Mouse (Mus musculus): ENCODE measurements around the gene Sec11a. TPM values are rescaled to one million over a fixed set of nuclear protein-coding genes. Genes with fewer than 3 reads are reported as not detected.
"Not testable (repeated sequence)": the region's sequence is repeated elsewhere in the genome, so short reads cannot be mapped to it uniquely, and the experiment has no call there.

Gene Sec11a
- polyA plus RNA-seq, 1 experiment from 2014 or later, result 123 TPM

DNA sequence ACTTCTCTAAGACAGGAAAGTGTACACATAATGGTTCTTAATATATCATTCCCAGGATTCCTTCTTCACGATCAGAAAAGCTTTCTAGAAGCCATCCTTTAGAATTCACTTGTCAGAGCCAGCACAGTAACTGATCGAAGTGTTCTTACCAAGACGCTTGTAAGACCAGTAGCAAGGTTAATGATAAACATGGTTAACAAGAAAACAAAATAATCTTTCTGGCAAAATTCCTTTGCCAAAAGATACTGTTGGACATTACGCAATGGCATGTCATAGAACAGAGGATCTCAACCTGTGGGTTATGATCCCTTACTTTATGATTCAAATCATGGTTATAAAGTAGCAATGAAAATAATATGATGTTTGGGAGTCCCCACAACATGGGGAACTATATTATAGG lies 3.9 kb upstream of the Sec11a start:
- H3K9ac ChIP-seq, result no peak overlapping the region
- no peak overlapping the region for H3K4me2 ChIP-seq
- H3K4me3 ChIP-seq, result no peak overlapping the region
- no peaks in the 10 kb centered on the region for H3K9me3 ChIP-seq (replicated peaks)
- peaks cover 11% of the 10 kb centered on the region for H3K4me1 ChIP-seq
- peaks cover 10% of the 10 kb centered on the region; the same call in 1 of the 2 replicates for H3K27me3 ChIP-seq (replicated peaks)
- 79% methylated on average over 4 of the region's 4 CpGs for WGBS (ENCODE audit: insufficient replicate concordance)
- ATAC-seq, result no peak
- H3K27ac ChIP-seq, result no peak overlapping the region
- H3K36me3 ChIP-seq, result no peaks in the 10 kb centered on the region

DNA sequence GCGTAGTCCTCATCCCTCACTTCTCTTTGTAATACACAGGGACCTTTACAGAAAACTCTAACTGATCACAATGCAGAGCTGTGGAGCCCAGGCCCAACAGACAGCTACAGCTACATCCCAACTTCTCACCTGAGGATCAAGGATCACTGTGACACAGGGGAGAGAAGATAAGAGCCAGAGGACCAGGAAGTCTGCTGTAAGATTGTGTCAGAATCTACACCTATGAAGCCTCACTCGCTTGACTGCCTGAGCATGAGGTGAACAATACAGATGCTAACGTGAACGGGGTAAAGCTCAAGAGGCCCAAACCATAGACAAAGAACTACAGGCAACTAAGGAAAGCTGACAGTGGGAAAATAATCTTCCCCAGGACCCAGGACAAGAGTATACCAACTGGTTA lies 7.8 kb downstream of the Sec11a start:
- H3K27me3 ChIP-seq (replicated peaks), result no peaks in the 10 kb centered on the region
- H3K36me3 ChIP-seq, result peaks cover 33% of the 10 kb centered on the region
- no peak overlapping the region for H3K4me2 ChIP-seq
- 81% methylated on average over 4 of the region's 4 CpGs for WGBS (ENCODE audit: insufficient replicate concordance)
- no peak overlapping the region for H3K9ac ChIP-seq
- no peaks in the 10 kb centered on the region for H3K9me3 ChIP-seq (replicated peaks)
- H3K4me1 ChIP-seq, result peaks cover 24% of the 10 kb centered on the region
- H3K4me3 ChIP-seq, result no peak overlapping the region
- no peak overlapping the region for H3K27ac ChIP-seq
- no peak for ATAC-seq

DNA sequence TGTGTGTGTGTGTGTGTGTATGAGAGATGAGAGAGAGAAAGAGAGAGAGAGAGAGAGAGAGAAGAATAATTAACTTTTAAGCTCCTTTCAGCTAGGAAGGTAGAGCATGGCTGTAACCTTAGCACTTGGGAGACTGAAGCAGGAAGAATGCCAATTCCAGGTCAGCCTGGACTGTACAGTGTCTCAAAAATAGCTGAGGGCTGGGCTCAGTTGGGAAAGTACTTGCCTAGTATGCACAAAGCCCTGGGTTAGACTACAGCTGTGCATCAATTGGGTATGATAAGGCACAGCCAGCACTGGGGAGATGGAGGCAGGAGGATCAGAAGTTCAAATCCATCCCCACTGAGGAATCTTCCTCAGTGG lies 10.3 kb downstream of the Sec11a start:
- ATAC-seq; H3K4me3 ChIP-seq; H3K27ac ChIP-seq; H3K9me3 ChIP-seq (replicated peaks); H3K9ac ChIP-seq; H3K27me3 ChIP-seq (replicated peaks); H3K4me2 ChIP-seq: not testable (repeated sequence)
- H3K4me1 ChIP-seq, result peaks cover 15% of the 10 kb centered on the region
- peaks cover 50% of the 10 kb centered on the region for H3K36me3 ChIP-seq

DNA sequence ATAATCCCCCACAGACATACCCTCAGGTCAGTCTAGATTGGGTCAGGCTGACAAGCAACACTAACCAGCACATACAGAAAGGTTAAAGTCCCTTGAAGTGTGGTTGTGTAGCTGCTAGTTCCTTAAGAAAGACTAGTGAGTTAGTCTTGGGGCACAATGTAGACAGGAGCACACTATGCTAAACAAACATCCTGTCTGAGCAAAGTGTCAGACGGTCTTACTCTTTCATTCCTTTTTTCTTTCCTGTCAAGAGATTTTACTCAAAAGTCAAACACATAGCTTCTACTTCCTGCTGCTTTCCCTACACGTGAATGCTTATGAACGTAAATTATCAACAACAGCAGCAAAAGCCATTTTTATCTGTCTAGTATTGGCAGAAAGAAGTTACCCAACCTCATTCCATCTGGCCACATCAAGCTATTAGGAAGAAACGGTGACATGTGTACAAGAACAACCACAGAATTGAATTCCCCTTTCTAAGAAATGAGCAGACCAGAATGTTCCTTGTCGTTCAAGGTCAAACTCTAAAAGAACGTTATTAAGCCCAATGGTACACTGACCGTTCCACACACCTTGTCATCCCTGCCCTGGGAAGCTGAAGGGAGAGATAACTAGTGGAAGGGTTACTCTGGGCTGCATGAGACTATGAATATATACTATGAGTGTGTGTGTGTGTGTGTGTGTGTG lies 10.8 kb downstream of the Sec11a start:
- not testable (repeated sequence) for H3K27me3 ChIP-seq (replicated peaks); H3K27ac ChIP-seq; H3K9ac ChIP-seq; H3K4me3 ChIP-seq; H3K9me3 ChIP-seq (replicated peaks); H3K4me2 ChIP-seq; ATAC-seq
- 43% methylated on average over 7 of the region's 7 CpGs for WGBS (ENCODE audit: insufficient replicate concordance)
- Histone ChIP-seq H3K4me1 (peaks cover 15% of the 10 kb centered on the region), H3K36me3 (peaks cover 52% of the 10 kb centered on the region)

DNA sequence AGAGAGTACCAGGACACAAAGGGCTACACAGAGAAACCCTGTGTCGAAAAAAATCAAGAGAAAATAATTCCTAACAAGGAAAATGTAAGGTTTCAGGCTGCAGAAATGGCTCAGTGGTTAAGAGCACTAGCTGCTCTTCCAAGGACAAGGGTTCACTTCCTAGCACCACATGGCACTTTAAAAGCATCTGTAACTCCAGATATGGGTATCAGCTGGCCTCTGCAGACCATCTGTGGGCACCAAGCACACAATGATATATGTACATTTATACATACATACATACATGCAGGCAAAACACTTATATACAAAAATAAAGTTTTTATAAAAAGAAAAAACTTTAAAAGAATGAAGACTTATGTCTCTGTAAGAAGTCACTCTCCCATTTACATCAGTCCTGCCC lies 11.7 kb downstream of the Sec11a start:
- Histone ChIP-seq H3K9ac (no peak overlapping the region), H3K4me1 (peaks cover 15% of the 10 kb centered on the region), H3K9me3 (replicated peaks) (no peaks in the 10 kb centered on the region), H3K27ac (no peak overlapping the region), H3K36me3 (peaks cover 53% of the 10 kb centered on the region), H3K4me2 (no peak overlapping the region), H3K4me3 (no peak overlapping the region), H3K27me3 (replicated peaks) (no peaks in the 10 kb centered on the region)
- ATAC-seq, result peak; percentile 62
- 81% methylated on average over 1 of the region's 1 CpGs for WGBS (ENCODE audit: insufficient replicate concordance)

DNA sequence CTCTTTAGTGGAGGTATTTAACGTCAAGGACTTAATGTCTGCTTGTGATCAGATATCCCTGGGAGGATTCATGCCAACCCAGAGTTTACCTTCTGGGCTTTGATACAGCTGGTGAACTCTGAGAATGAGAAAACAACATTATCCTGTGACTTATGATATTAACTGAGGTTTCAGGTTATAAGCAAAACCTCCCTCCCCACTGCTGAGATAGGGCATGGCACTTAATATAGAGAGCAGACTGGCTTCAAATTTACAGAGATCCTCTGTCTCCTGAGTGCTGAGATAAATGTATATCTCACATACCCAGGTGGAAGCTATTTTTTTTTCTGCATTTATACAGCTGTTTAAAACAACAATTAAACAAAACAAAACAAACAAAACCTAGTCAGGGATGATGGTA lies 14.8 kb downstream of the Sec11a start:
- no peak for ATAC-seq
- Histone ChIP-seq H3K36me3 (peaks cover 49% of the 10 kb centered on the region), H3K27me3 (replicated peaks) (no peaks in the 10 kb centered on the region), H3K4me2 (no peak overlapping the region), H3K4me1 (peaks cover 15% of the 10 kb centered on the region), H3K27ac (no peak overlapping the region), H3K9me3 (replicated peaks) (no peaks in the 10 kb centered on the region), H3K9ac (no peak overlapping the region), H3K4me3 (no peak overlapping the region)
- WGBS (ENCODE audit: insufficient replicate concordance), result 78% methylated on average over 1 of the region's 1 CpGs

DNA sequence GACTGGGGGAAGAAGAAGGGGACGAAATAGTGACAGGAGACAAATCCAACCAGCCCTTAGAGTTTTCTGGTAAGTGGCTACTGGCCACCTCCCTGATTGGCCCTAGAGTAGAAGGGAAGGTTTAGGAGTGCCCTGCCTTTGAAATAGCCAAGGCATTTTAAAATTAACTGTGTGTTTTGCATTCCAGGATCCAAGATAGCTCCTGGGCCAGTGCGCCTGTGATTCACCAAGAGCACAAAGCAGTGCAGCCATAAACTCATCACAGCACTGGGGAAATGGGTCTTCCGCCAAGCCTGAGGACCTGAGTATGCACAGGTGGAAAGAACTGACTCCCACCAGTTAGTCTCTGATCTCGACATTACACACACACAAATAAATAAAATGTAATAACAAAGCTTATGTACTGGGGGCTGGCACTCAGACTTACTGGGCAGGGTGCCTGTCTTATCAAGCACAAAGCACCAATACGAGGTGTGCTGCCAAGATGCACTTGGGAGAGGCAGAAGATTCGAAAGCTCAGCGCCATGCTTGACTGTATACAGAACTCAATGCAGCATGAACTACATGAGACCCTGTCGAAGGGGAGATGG lies 15.9 kb downstream of the Sec11a start:
- Histone ChIP-seq H3K27me3 (replicated peaks) (no peaks in the 10 kb centered on the region), H3K36me3 (peaks cover 58% of the 10 kb centered on the region), H3K9me3 (replicated peaks) (no peaks in the 10 kb centered on the region), H3K9ac (no peak overlapping the region), H3K27ac (no peak overlapping the region), H3K4me2 (no peak overlapping the region), H3K4me1 (peaks cover 10% of the 10 kb centered on the region), H3K4me3 (no peak overlapping the region)
- 81% methylated on average over 8 of the region's 8 CpGs for WGBS (ENCODE audit: insufficient replicate concordance)
- ATAC-seq, result no peak

DNA sequence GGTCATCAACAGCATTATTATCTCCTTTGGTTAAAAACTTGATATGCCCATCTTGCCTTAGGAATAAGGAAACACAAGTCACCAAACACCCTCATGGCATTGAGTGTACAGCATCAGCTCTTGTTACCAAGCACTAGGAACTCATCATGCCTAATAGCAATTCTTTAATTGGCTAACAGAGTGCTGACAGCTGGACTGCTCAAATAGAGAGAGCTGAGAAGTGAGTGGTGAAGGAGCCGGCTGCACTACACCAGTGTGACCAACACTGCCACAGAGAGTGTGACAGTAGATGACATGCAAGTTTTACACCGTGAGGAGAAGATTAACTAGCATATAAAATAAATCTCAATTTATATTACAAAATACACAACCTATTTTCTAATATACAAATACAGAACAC lies 24.4 kb downstream of the Sec11a start:
- no peak for ATAC-seq
- 81% methylated on average over 2 of the region's 2 CpGs for WGBS (ENCODE audit: insufficient replicate concordance)
- no peaks in the 10 kb centered on the region for H3K27me3 ChIP-seq (replicated peaks)
- H3K9ac ChIP-seq, result no peak overlapping the region
- H3K4me1 ChIP-seq, result peaks cover 14% of the 10 kb centered on the region
- no peak overlapping the region for H3K4me3 ChIP-seq
- no peaks in the 10 kb centered on the region for H3K9me3 ChIP-seq (replicated peaks)
- no peak overlapping the region for H3K27ac ChIP-seq
- H3K36me3 ChIP-seq, result peaks cover 81% of the 10 kb centered on the region
- H3K4me2 ChIP-seq, result no peak overlapping the region

DNA sequence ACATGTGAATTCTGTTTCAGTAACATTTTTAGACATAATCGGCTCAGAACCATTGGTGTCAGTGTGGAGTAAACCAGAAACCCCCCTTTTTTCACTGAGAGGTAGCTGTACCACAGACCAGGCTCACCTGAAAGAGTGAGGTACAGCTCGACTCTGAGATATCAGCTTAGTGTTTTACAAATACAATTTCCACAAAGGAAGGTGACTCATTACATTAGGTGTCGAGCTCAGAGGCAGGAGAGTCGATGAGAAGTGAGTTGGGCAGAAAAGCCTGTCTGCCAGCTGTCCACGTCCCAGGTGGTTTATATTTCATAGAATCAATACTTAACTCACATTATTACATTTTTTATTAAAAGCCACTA lies 28.0 kb downstream of the Sec11a start:
- no peaks in the 10 kb centered on the region for H3K27me3 ChIP-seq (replicated peaks)
- peaks cover 83% of the 10 kb centered on the region for H3K36me3 ChIP-seq
- H3K4me2 ChIP-seq, result no peak overlapping the region
- H3K4me1 ChIP-seq, result peaks cover 14% of the 10 kb centered on the region
- H3K9me3 ChIP-seq (replicated peaks), result no peaks in the 10 kb centered on the region
- no peak overlapping the region for H3K27ac ChIP-seq
- H3K4me3 ChIP-seq, result no peak overlapping the region
- ATAC-seq, result no peak
- no peak overlapping the region for H3K9ac ChIP-seq
- WGBS (ENCODE audit: insufficient replicate concordance), result 73% methylated on average over 5 of the region's 5 CpGs

DNA sequence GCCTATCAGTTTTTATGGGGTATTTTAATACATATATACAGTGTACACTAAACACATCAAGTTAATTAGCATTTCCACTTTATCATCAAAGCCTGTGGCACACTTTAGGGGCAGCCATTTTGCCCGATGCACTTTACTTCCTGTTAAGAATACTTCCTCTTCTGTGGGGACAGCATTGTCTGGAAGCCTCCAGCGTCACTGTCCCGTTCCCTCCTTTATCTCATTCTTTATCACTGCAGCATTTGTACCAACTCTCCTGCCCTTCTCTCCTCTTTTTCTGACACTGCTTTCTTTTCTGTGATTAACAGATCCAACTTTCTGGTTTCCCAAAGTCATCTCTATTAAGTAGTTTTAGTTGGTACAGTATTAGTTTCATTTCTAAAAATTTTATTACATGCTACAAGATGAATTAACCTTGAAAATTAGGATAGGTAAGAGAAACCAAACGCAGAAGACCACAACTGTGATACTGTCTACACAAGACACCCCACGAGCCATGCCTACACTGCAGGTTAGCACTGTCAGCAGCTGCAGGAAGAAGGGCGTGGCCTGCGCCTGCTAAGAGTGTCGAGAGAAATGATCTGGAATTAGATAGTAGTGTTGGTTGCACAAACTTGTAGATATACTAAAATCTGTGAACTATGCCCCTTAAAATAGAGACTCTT lies 28.5 kb downstream of the Sec11a start:
- 29% methylated on average over 8 of the region's 8 CpGs for WGBS (ENCODE audit: insufficient replicate concordance)
- Histone ChIP-seq H3K36me3 (peaks cover 83% of the 10 kb centered on the region), H3K4me2 (no peak overlapping the region), H3K27ac (no peak overlapping the region), H3K9me3 (replicated peaks) (no peaks in the 10 kb centered on the region), H3K9ac (no peak overlapping the region), H3K27me3 (replicated peaks) (no peaks in the 10 kb centered on the region), H3K4me3 (no peak overlapping the region), H3K4me1 (peaks cover 14% of the 10 kb centered on the region)
- ATAC-seq, result no peak

DNA sequence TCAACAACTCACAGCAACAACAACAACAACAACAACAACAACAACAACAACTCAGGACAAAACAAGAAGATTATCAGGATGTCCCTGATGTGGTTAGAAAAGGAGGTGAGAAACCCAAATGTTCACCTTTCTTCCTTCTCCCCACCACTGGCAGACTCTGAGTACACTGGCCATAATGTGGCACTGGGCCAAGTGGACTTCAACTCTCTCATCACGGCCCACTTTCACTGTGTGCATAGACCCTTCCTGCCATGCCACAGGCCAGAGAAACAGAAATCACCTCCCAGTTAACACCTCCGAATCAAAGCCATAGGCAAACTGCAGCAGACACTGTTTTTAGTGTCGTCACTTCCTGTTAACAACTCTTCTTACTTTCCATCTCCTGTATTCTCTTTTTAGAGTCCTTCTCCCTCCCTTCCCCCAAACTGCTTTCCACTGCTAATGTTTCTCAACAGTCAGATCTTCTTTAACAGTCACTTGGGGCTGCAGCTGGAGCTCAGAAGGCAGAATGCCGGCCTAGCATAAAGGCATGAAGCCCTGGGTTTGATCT lies 29.6 kb downstream of the Sec11a start:
- Histone ChIP-seq H3K9me3 (replicated peaks) (no peaks in the 10 kb centered on the region), H3K36me3 (peaks cover 86% of the 10 kb centered on the region), H3K4me2 (no peak overlapping the region), H3K27me3 (replicated peaks) (no peaks in the 10 kb centered on the region), H3K4me3 (no peak overlapping the region), H3K9ac (no peak overlapping the region), H3K27ac (no peak overlapping the region), H3K4me1 (peaks cover 14% of the 10 kb centered on the region)
- no peak for ATAC-seq
- WGBS (ENCODE audit: insufficient replicate concordance), result 85% methylated on average over 4 of the region's 4 CpGs

DNA sequence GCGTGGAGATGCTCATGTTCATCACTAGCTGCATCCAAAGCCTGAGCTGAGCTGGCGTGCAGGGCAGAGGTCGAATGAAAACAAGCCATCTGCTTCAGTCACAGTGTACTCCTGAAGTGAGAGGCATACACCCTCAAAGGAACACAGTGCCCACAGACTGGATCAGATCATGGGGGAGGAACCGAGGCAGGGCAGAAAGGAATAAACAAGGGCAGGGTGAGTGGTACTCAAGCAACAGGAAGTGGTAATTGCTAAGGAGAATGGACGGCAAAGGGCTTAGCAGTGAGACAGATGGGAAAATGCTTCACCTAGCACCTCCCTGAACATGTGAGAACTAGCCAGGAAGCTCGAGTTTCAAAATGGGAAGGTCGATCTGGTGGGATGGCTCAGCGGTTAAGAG lies 35.1 kb downstream of the Sec11a start:
- H3K36me3 ChIP-seq, result peaks cover 86% of the 10 kb centered on the region
- H3K9me3 ChIP-seq (replicated peaks), result no peaks in the 10 kb centered on the region

More for the DNA sequence above, 35.1 kb downstream of the Sec11a start:
- 81% methylated on average over 8 of the region's 8 CpGs for WGBS (ENCODE audit: insufficient replicate concordance)
- 0 out of 2 replicates have a peak, but pooled peaks cover 3% of the 10 kb centered on the region for H3K4me1 ChIP-seq
- H3K27me3 ChIP-seq (replicated peaks), result no peaks in the 10 kb centered on the region
- no peak overlapping the region for H3K9ac ChIP-seq
- no peak overlapping the region for H3K4me2 ChIP-seq
- H3K4me3 ChIP-seq, result no peak overlapping the region
- ATAC-seq, result no peak
- H3K27ac ChIP-seq, result no peak overlapping the region
